Mouse (Mus musculus) gastrocnemius, postnatal 10 days (tissue): Measurements from ENCODE around the gene Atp9a. TPM values are rescaled to one million over a fixed set of nuclear protein-coding genes. Genes with fewer than 3 reads are reported as not detected.

ENCODE experiments used
- DNase-seq: peaks from one replicate; pipeline ENCODE4 v3.0.0; 2021; ENCODE audit warnings: mixed read lengths
- total RNA-seq, 2 experiments: library from RNA; stranded (reverse); gene quantifications; 2 replicates each; pipeline ENCODE4 v1.2.3; 2021

Gene Atp9a
- total RNA-seq, 2 experiments from 2014 or later: 24.2 to 30.9 TPM

- no peak for DNase-seq
Measured at GRCm38 (mm10) chr2:168642187-168642586, 100.0 kb downstream of the Atp9a start.

GRCm38 (mm10) chr2:168640460-168640859, 101.7 kb downstream of the Atp9a start:
- no peak for DNase-seq

- DNase-seq: no peak
Measured at GRCm38 (mm10) chr2:168634881-168635280, 107.3 kb downstream of the Atp9a start.

DNA sequence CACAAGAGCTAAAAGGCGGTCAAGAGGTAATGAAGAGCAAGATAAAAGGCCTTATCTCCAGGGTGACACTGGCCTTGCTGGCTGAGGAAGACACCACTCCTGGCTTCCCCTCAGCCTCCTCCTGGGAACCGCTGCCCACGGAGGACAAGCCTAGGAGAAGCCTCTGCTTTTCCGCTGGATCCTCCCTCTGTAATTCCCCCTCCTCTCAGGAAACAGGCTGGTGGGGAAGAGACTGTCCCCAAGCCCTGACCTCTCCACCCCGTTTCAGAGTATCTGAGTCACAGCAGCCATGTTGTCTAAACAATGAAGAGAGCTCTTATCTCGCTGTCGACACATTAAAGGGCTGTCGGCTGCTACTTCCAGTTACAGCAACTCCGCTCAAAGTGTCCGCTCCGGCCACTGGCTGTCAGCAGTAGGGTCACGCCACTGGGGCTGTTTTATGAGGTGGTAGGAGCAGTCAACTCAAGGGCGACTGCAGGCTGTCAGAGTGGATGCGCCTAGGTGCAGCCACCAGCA, 108.8 kb downstream of the Atp9a start:
- DNase-seq: no peak

DNA sequence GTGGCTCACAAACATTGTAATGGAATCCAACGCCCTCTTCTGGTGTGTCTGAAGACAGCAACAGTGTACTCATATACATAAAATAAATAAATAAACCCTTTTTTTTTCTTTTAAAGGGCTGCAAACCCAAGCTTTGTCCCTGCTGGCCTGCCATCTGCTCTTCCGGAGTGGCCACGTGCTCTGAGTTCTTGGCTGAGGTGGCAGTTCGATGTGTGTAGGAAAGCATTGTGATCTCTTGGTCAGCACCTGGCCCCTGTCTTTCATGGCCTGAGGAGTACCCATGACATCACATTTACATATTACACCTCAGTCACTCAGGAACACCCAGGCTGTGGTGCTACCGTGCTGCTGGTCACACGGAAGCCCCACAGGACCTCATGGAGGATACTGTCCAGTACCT, 109.7 kb downstream of the Atp9a start:
- no peak for DNase-seq

GRCm38 (mm10) chr2:168628787-168629186, 113.4 kb downstream of the Atp9a start:
- peak; percentile 90 for DNase-seq

DNA sequence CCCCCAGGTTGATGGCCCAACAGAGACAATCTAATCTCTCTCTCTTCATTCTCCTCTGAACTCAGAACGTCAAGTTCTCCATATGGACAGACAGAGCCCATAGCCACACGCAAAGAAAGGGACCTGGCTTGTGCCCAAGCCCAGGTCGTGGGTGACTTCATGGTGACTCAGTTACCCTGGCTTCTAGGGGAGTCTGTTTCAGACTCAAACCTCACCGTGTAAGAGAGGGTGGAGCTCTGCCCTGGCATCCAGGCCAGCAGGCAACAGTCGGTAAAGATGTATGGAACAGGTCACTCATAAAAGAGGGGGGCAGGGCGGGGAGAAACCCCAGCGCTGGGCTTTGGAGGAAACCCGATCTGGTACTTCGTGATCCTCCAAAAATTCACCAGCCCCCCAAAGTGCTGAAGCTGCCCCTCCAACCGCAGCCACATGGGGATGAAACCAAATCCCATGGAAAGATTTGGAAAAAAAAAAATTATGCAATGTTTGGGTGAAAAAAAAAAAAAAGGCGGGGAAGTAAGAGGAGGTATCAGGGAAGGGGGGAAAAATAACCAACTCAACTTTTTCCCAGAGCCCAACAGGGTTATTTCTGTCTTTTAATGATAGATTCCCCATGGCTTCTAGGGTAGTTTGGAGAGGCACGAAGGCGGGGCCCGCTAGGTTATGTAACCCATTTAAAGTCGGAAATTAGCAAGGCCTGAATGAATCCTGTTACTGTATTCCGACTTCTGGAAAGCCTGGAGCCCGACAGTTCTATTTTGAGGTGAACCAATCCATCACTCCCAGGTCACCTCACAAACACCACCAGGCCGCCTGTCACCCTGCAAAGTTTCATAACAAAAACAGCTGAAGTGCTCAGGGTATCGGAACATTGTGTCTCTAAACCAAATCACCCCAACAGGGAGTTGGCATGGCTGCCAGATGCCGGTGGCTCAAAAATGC, 114.1 kb downstream of the Atp9a start:
- no peak for DNase-seq

GRCm38 (mm10) chr2:168626385-168626784, 115.8 kb downstream of the Atp9a start:
- no peak for DNase-seq

DNA sequence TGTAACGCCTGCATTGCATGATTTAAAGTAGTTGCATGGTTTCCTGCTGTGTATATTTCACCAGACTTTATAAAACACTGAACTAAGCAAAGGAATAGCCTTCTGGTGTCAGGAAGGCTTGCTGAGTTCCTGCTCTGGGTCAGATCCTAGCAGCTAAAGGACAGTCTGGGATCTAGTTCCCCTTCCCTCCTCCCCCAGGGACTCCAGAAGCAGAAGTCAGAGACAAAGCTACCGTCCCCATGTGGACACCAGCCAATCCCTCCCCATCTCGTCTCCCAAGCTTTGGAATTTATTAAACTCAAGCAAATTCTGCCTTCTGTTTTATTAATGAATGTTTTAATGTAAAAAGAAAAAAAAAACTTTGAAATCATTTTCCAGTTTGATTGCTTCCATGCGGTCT, 117.1 kb downstream of the Atp9a start:
- no peak for DNase-seq

GRCm38 (mm10) chr2:168621111-168621802, 121.0 kb downstream of the Atp9a start:
- DNase-seq: no peak

- no peak for DNase-seq
Measured at GRCm38 (mm10) chr2:168618205-168618717, 123.9 kb downstream of the Atp9a start.

DNA sequence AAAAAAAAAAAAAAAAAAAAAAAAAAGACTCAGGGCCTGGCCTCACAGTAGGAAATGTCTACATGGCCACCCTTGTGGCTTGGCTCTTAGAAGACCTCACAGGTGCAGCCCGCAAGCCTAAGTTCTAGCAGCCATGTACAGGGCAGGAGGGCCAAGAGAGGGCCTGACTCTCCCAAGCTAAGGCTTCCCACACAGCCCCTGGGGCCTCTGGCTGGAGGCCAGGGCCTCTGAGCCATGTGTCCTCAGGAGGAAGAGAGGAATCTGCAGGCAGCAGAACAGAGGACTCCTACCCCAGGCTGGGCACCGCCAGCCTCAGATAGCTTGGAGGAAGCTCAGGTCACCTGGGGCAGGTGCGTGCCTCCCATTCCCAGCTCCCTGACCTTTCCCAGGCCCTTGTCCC, 127.0 kb downstream of the Atp9a start:
- peak; percentile 41 for DNase-seq

DNA sequence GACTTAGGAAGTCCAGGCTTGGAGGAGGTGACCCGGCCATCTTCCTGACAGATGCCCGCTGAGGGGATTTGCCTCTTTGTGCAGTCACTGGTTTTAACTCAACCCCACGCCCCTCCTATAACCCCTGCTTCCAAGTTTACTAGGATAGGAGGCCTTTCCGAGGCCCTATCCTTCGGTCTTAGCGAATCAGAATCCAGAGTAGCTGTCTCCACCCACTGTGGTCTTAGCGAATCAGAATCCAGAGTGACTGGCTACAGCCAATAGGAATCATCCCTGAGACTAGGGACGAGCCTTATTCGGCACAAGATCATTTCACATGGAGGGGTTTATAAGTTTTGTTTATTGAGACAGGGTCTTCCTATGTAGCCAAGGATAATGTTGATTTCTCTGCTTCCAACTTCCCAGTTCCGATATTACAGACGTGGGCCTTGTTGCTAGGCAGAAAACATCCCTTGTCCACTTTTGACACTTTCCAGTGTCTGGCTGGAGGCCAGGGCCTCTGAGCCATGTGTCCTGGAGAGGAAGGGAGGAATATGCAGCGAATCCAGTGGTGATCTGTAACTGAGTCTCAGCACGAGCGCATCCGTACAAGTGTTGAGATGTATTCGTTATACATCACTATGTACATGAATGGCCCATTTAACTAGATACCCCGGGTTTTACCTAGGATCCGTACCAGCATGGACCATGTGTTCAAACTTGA, 127.9 kb downstream of the Atp9a start:
- peak; percentile 44 for DNase-seq

- no peak for DNase-seq
Measured at GRCm38 (mm10) chr2:168613092-168613880, 128.9 kb downstream of the Atp9a start.

GRCm38 (mm10) chr2:168610941-168611340, 131.3 kb downstream of the Atp9a start:
- no peak for DNase-seq

- DNase-seq: no peak
Measured at GRCm38 (mm10) chr2:168609653-168610248, 132.5 kb downstream of the Atp9a start.

DNA sequence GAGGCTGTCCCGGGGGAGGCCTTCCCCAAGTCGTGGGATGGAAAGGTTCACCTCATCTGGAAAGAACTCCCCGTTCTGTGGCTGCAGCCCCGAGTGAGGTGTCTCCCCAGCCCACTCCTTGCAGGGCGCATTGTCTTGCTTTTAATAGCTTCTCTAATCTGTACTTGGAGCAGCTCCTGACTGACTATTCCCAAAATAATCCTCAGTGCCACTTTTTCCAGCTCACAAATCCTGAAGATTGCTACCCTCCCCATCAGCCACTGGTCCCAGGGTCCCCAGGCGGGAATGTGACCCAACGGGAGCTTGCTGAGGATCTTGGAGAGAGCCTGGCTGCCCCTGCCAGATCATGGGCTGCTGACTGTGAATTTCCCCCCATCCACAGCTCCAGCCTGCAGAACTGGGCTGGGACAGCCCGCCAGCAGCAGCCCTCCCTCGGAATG, 134.1 kb downstream of the Atp9a start:
- peak; percentile 31 for DNase-seq

DNA sequence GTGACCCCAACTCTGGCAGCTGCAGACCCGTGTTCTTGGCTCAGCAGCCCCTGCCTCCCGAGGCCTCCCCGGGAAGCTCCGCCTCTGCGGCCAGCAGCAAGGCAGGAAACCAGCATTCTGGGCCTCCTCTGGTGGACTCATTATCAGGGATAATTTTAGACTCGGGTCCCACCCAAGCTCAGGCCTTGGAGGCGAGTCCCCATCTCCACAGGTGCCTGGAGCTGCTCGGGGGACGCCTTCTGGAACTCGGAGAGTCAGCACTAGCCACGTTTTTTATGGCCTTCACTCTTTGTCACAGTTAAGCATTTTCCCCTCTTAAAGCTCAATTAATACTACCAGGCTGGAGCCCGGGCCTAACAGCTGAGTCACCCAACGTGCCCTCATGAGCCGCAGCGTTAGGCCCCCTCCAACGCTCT, 137.5 kb downstream of the Atp9a start:
- peak; percentile 59 for DNase-seq

DNA sequence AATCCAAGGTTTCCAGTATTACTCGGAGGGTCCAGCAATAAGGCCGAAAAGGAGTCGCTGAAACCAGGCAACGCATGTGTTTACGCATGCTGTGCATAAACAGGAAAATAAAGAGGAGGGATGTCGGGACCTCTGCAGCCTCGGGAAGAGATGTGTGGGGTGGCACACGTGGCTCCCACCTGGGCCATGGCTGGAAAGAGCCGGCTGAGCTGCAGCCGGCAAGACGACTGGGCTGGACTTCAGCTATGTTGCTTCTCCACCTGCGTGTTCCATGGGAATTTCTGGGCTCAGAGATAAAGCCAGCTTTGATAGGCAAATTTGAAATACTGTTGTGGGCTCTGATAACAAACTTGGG, 139.8 kb downstream of the Atp9a start:
- no peak for DNase-seq

DNA sequence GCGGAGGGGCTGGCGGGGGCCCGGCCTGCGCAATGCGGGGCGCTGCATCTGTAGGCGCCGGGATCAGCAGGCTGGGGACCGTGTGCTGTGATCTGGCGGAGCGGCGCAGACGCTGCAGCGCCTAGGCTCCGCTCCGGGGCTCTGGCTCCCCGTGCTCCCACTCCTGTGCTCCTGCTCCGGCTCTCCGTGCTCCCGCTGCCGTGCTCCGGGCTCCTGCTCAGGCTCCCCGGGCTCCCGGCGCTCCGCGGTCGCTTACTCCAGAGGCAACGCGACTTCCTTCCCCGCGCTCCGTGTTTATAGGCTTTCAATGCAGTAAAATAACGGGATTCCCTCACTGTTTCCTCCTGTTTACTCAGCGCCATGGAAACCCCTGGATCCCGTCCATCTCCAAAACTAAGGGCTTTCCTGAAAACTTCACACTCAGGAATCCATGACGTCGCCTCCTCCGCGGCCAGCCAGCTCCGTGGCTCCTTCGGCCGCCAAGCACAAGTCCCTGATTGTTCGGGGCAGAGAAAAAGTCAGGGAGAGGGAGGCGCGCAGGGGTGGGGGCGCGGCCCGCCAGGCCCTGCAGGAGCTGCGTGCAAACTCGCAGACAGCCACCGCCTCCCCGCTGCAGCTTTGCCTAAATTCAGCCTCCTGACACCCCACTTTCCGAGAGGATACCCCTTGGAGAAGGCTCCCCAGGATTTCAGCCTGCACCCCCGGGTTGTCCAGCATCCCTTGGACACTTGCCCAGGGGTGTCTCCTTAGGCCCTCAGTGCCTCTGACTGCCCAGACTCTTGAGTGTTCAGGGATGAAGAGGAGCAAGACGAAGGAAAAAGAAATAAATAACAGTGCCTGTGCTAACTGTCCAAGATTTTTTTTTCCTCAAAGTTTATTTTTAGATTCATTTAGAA, 140.5 kb downstream of the Atp9a start, which contains the start of gene Nfatc2:
Gene Nfatc2, minus strand, starts transcription at position 167 of the 896 bp plus-strand sequence.
- peak; percentile 81 for DNase-seq
